Mouse (Mus musculus) cerebellum, adult 2 months (tissue): ENCODE measurements around the gene Dydc1.

Experiments
- CTCF ChIP-seq: fragments of 200-500 bp; IDR thresholded peaks from 2 replicates; pipeline ENCODE4 v1.5.1; 2011; ENCODE audit warnings: low read depth, mild to moderate bottlenecking, control low read depth, low read length, moderate library complexity, borderline replicate concordance; ENCODE audit not compliant: insufficient read depth
- POLR2A ChIP-seq: fragments of 200-500 bp; IDR thresholded peaks from 2 replicates; pipeline ENCODE4 v1.6.1; 2011; ENCODE audit warnings: low read length, control low read depth, borderline replicate concordance; ENCODE audit not compliant: insufficient read depth

GRCm38 (mm10) chr14:41050471-41050870, 22.2 kb upstream of the Dydc1 start:
- TF ChIP-seq POLR2A (no peak), CTCF (no peak)
